9 mouse cellular contexts compared by ENCODE assay signal in genomic region chr2:72196190-72196965, GRCm38 (mm10).
DNase-seq lines count a peak whose midpoint lies in the region; ATAC-seq lines count a peak whose summit lies in the region.
"Had no signal": no experiment of that assay in that cellular context is flagged by ENCODE, and none has a peak within 500 bp of the region (broad histone marks: within the 10 kb centered on the region; RNA-seq: fewer than 3 reads in every experiment).

No protein-coding gene starts in this region.

- intact Hi-C loops in left cerebral cortex, postnatal 25 days (cut with DNase I) = no loop called here

- H3K4me3 ChIP-seq in lung, embryonic 16.5 days (ENCODE audit: low read length) = no peak overlapping the region
- H3K4me3 ChIP-seq in midbrain, embryonic 10.5 days = no peak overlapping the region
- H3K4me3 ChIP-seq: forebrain, embryonic 13.5 days had no signal

- DNase-seq in CD4-positive, CD25-positive, alpha-beta regulatory T cell, adult 2 months (ENCODE audit: low read depth, low spot score) = peak; percentile 10
- peak; percentile 21 for DNase-seq in ovary, postnatal 36 days (ENCODE audit: low spot score)
- DNase-seq in ovary, postnatal 10 days (ENCODE audit: low spot score) = no peak
- DNase-seq in testis, postnatal 10 days (ENCODE audit: low spot score) = peak; percentile 62
- DNase-seq in midbrain, embryonic 10.5 days (ENCODE audit: low spot score) = no peak
- no peak for DNase-seq in left cerebral cortex, postnatal 25 days (ENCODE audit: low spot score in 2 of 2)

- no peak overlapping the region for H3K9ac ChIP-seq in lung, embryonic 16.5 days (ENCODE audit: low read length)
- H3K9ac ChIP-seq: forebrain, embryonic 13.5 days had no signal

- WGBS in lung, embryonic 16.5 days = 71% methylated on average over 6 of the region's 6 CpGs
- WGBS in midbrain, embryonic 10.5 days = 78% methylated on average over 6 of the region's 6 CpGs

- no peaks in the 10 kb centered on the region for H3K27me3 ChIP-seq in lung, embryonic 16.5 days (ENCODE audit: control insufficient read depth, insufficient read depth, low read depth, low read length)
- no peaks in the 10 kb centered on the region for H3K27me3 ChIP-seq in midbrain, embryonic 10.5 days (ENCODE audit: low read depth, poor library complexity, severe bottlenecking)
- H3K27me3 ChIP-seq: forebrain, embryonic 13.5 days had no signal

- peaks cover 4% of the 10 kb centered on the region; the same call in 1 of the 2 replicates for H3K9me3 ChIP-seq in lung, embryonic 16.5 days (ENCODE audit: control insufficient read depth, low read length)
- H3K9me3 ChIP-seq in midbrain, embryonic 10.5 days (replicated peaks) = no peaks in the 10 kb centered on the region
- H3K9me3 ChIP-seq: forebrain, embryonic 13.5 days had no signal

- H3K27ac ChIP-seq in lung, embryonic 16.5 days (ENCODE audit: low read length) = no peak overlapping the region
- H3K27ac ChIP-seq in midbrain, embryonic 10.5 days (replicated peaks) = no peak overlapping the region
- H3K27ac ChIP-seq: forebrain, embryonic 13.5 days had no signal

- no peak for ATAC-seq in CD4-positive, CD25-positive, alpha-beta regulatory T cell, adult 4 months
- ATAC-seq in lung, embryonic 16.5 days (ENCODE audit: low read depth) = peak; percentile 45; the same call in 1 of the 2 replicates
- ATAC-seq: forebrain, embryonic 13.5 days had no signal

- no peaks in the 10 kb centered on the region for H3K36me3 ChIP-seq in lung, embryonic 16.5 days (ENCODE audit: control insufficient read depth, insufficient read depth, low read length)
- no peaks in the 10 kb centered on the region for H3K36me3 ChIP-seq in midbrain, embryonic 10.5 days

- peaks cover 11% of the 10 kb centered on the region for H3K4me1 ChIP-seq in lung, embryonic 16.5 days (replicated peaks; ENCODE audit: control insufficient read depth, insufficient read depth, low read length)
- H3K4me1 ChIP-seq in midbrain, embryonic 10.5 days = peaks cover 16% of the 10 kb centered on the region

- no peak overlapping the region for H3K4me2 ChIP-seq in lung, embryonic 16.5 days (ENCODE audit: low read depth, low read length)
- H3K4me2 ChIP-seq: forebrain, embryonic 13.5 days had no signal

Comparison
In these comparisons a context has a peak if more than half of its experiments do, and no peak if none do; other contexts are left out.
1. DNase-seq: peak in CD4-positive, CD25-positive, alpha-beta regulatory T cell, adult 2 months (single experiment), ovary, postnatal 36 days (single experiment) and testis, postnatal 10 days (single experiment); none in ovary, postnatal 10 days (single experiment), midbrain, embryonic 10.5 days (single experiment) and left cerebral cortex, postnatal 25 days (0 of 2).